Comparison of ENCODE assay signal across 32 mouse cellular contexts in the genomic region with DNA sequence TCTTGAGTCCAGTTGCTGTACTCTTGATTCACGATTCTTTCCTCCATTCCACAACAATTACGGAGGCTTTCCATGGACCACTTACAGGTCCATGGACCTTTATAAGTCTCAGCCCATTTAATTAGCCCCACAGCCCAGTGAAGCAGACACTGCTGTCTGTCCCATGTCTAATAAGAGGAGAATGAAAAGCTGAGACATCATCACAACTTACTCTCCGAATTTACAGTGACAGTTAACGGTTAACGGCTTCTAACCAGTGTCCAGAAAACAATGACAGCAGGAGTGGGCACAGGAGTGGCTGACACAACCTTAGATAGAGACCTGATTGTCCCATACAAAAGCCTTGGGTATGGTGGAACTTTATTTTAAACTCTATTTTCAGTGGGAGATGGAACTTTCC.
"Had no signal": no experiment of that assay in that cellular context is flagged by ENCODE, and none has a peak within 500 bp of the region (broad histone marks: within the 10 kb centered on the region; RNA-seq: fewer than 3 reads in every experiment).

No protein-coding gene starts in this region.

- H3K27ac ChIP-seq: left cerebral cortex, adult 2 months; limb, embryonic 10.5 days; limb, embryonic 12.5 days; limb, embryonic 13.5 days; limb, embryonic 15.5 days; liver, embryonic 12.5 days; liver, embryonic 13.5 days; liver, embryonic 14.5 days; liver, embryonic 15.5 days; lung, embryonic 15.5 days; macrophage; midbrain, embryonic 10.5 days; midbrain, embryonic 12.5 days; midbrain, embryonic 13.5 days; midbrain, embryonic 15.5 days had no signal

- ATAC-seq: liver, embryonic 12.5 days; liver, postnatal 0 days; lung, postnatal 0 days; midbrain, embryonic 13.5 days; midbrain, embryonic 15.5 days; midbrain, embryonic 16.5 days had no signal

- H3K36me3 ChIP-seq: limb, embryonic 10.5 days; limb, embryonic 12.5 days; limb, embryonic 13.5 days; limb, embryonic 15.5 days; liver, embryonic 12.5 days; liver, embryonic 13.5 days; liver, embryonic 15.5 days; lung, embryonic 15.5 days; midbrain, embryonic 10.5 days; midbrain, embryonic 12.5 days; midbrain, embryonic 13.5 days; midbrain, embryonic 15.5 days had no signal

- H3K4me2 ChIP-seq: limb, embryonic 12.5 days; limb, embryonic 13.5 days; limb, embryonic 15.5 days; liver, embryonic 11.5 days; liver, embryonic 12.5 days; liver, embryonic 13.5 days; liver, embryonic 15.5 days; lung, embryonic 14.5 days; lung, embryonic 15.5 days; midbrain, embryonic 11.5 days; midbrain, embryonic 12.5 days; midbrain, embryonic 13.5 days; midbrain, embryonic 15.5 days had no signal

- H3K9ac ChIP-seq: limb, embryonic 12.5 days; limb, embryonic 13.5 days; limb, embryonic 15.5 days; liver, embryonic 12.5 days; liver, embryonic 13.5 days; liver, embryonic 14.5 days; liver, embryonic 15.5 days; liver, postnatal 0 days; lung, embryonic 14.5 days; lung, embryonic 15.5 days; midbrain, embryonic 12.5 days; midbrain, embryonic 13.5 days; midbrain, embryonic 15.5 days had no signal

- DNase-seq: left cerebral cortex, postnatal 4 days; liver; liver, embryonic 13.5 days; liver, postnatal 0 days; lung, adult 18-20 months; lung, adult 2 months; lung, embryonic 14.5 days; lung, postnatal 10 days; lung, postnatal 14 days; lung, postnatal 36 days; lung, postnatal 4 days; midbrain, embryonic 14.5 days had no signal

- H3K4me1 ChIP-seq: limb, embryonic 12.5 days; liver, embryonic 12.5 days; liver, embryonic 13.5 days; liver, embryonic 15.5 days; lung, embryonic 15.5 days; megakaryocyte, embryonic 14.5 days; midbrain, embryonic 10.5 days; midbrain, embryonic 12.5 days; midbrain, embryonic 13.5 days; midbrain, embryonic 15.5 days had no signal

- H3K9me3 ChIP-seq: limb, embryonic 10.5 days; limb, embryonic 12.5 days; limb, embryonic 13.5 days; limb, embryonic 15.5 days; liver, embryonic 15.5 days; lung, embryonic 15.5 days; midbrain, embryonic 10.5 days; midbrain, embryonic 12.5 days; midbrain, embryonic 13.5 days; midbrain, embryonic 15.5 days had no signal

- H3K4me3 ChIP-seq: left cerebral cortex, adult 2 months; limb, embryonic 10.5 days; limb, embryonic 12.5 days; limb, embryonic 13.5 days; limb, embryonic 15.5 days; liver, embryonic 12.5 days; liver, embryonic 13.5 days; liver, embryonic 15.5 days; lung, embryonic 15.5 days; midbrain, embryonic 10.5 days; midbrain, embryonic 12.5 days; midbrain, embryonic 13.5 days; midbrain, embryonic 15.5 days; myocyte had no signal

- H3K27me3 ChIP-seq: limb, embryonic 12.5 days; limb, embryonic 13.5 days; limb, embryonic 15.5 days; liver, embryonic 12.5 days; liver, embryonic 13.5 days; liver, embryonic 15.5 days; lung, embryonic 15.5 days; megakaryocyte, embryonic 14.5 days; midbrain, embryonic 12.5 days; midbrain, embryonic 13.5 days; midbrain, embryonic 15.5 days had no signal
